25 mouse cellular contexts compared by ENCODE assay signal in genomic region chr4:108690479-108690878, GRCm38 (mm10). TPM values are rescaled to one million over a fixed set of nuclear protein-coding genes. Genes with fewer than 3 reads are reported as not detected.
DNase-seq lines count a peak whose midpoint lies in the region; ATAC-seq and TF ChIP-seq lines count a peak whose summit lies in the region.
"Had no signal": no experiment of that assay in that cellular context is flagged by ENCODE, and none has a peak within 500 bp of the region (broad histone marks: within the 10 kb centered on the region; RNA-seq: fewer than 3 reads in every experiment).

No protein-coding gene starts in this region.

- H3K36me3 ChIP-seq in hindbrain, postnatal 0 days (ENCODE audit: insufficient read depth, low read length), result no peaks in the 10 kb centered on the region; the same call in 1 of the 2 replicates
- no peaks in the 10 kb centered on the region for H3K36me3 ChIP-seq in hindbrain, embryonic 11.5 days (ENCODE audit: control insufficient read depth, insufficient read depth, low read length)
- H3K36me3 ChIP-seq in lung, embryonic 14.5 days (ENCODE audit: insufficient read depth), result peaks cover 30% of the 10 kb centered on the region
- peaks cover 11% of the 10 kb centered on the region for H3K36me3 ChIP-seq in midbrain, embryonic 16.5 days (ENCODE audit: control insufficient read depth, insufficient read depth, low read length)
- H3K36me3 ChIP-seq: G1E; liver, embryonic 15.5 days had no signal

- no peaks in the 10 kb centered on the region for H3K9me3 ChIP-seq in hindbrain, postnatal 0 days (ENCODE audit: low read length)
- no peaks in the 10 kb centered on the region for H3K9me3 ChIP-seq in hindbrain, embryonic 11.5 days (ENCODE audit: control insufficient read depth, low read length)
- H3K9me3 ChIP-seq in lung, embryonic 14.5 days (ENCODE audit: low read depth, low read length), result no peaks in the 10 kb centered on the region
- H3K9me3 ChIP-seq in midbrain, embryonic 16.5 days (replicated peaks; ENCODE audit: control insufficient read depth, low read length, poor library complexity, severe bottlenecking), result no peaks in the 10 kb centered on the region
- H3K9me3 ChIP-seq: G1E; heart, embryonic 15.5 days; limb, embryonic 15.5 days; liver, embryonic 15.5 days; midbrain, embryonic 12.5 days had no signal

- WGBS in hindbrain, postnatal 0 days, result over 99% methylated on average over 3 of the region's 3 CpGs
- 92% methylated on average over 3 of the region's 3 CpGs for WGBS in hindbrain, embryonic 11.5 days
- WGBS in lung, embryonic 14.5 days, result 94% methylated on average over 3 of the region's 3 CpGs
- 97% methylated on average over 3 of the region's 3 CpGs for WGBS in midbrain, embryonic 16.5 days

- no peak overlapping the region for H3K9ac ChIP-seq in hindbrain, postnatal 0 days (replicated peaks; ENCODE audit: low read length)
- H3K9ac ChIP-seq in hindbrain, embryonic 11.5 days (ENCODE audit: low read depth, low read length), result no peak overlapping the region
- H3K9ac ChIP-seq in lung, embryonic 14.5 days, result no peak overlapping the region
- no peak overlapping the region for H3K9ac ChIP-seq in midbrain, embryonic 16.5 days (ENCODE audit: low read depth, low read length)
- H3K9ac ChIP-seq: heart, embryonic 15.5 days; hindbrain, embryonic 14.5 days; limb, embryonic 15.5 days; liver, embryonic 15.5 days; midbrain, embryonic 12.5 days had no signal

- H3K27ac ChIP-seq in hindbrain, postnatal 0 days, result no peak overlapping the region
- no peak overlapping the region for H3K27ac ChIP-seq in hindbrain, embryonic 11.5 days (ENCODE audit: low read depth, low read length)
- no peak overlapping the region for H3K27ac ChIP-seq in lung, embryonic 14.5 days (ENCODE audit: low read depth)
- H3K27ac ChIP-seq in midbrain, embryonic 16.5 days (ENCODE audit: low read length), result no peak overlapping the region
- H3K27ac ChIP-seq: forebrain, embryonic 10.5 days; heart, embryonic 15.5 days; hindbrain, embryonic 14.5 days; limb, embryonic 15.5 days; liver, embryonic 15.5 days; midbrain, embryonic 12.5 days had no signal

- 0 out of 2 replicates have a peak, but pooled peaks have one; percentile 9 for TF ChIP-seq CTCF in hindbrain, postnatal 0 days (IDR thresholded peaks at IDR 0.05; ENCODE audit: low read depth)
- TF ChIP-seq CTCF in lung, embryonic 14.5 days (IDR thresholded peaks at IDR 0.05; ENCODE audit: low read depth), result 0 out of 2 replicates have a peak, but pooled peaks have one; percentile 9

- ATAC-seq in hindbrain, postnatal 0 days, result no peak
- ATAC-seq in hindbrain, embryonic 11.5 days (ENCODE audit: low FRiP score), result no peak
- ATAC-seq in lung, embryonic 14.5 days (ENCODE audit: insufficient read depth), result no peak
- ATAC-seq in midbrain, embryonic 16.5 days, result no peak
- ATAC-seq: forebrain, embryonic 16.5 days; lung, postnatal 0 days had no signal

- DNase-seq in hindbrain, postnatal 0 days (ENCODE audit: low spot score), result no peak
- no peak for DNase-seq in hindbrain, embryonic 11.5 days (ENCODE audit: low spot score)
- DNase-seq in lung, embryonic 14.5 days, result no peak
- DNase-seq in lung, postnatal 10 days, result no peak
- DNase-seq in MEL-GATA-1-ER (ENCODE audit: extremely low read depth, low read depth), result peak; percentile 20
- no peak for DNase-seq in B cell, adult 2 months
- DNase-seq: adrenal gland, adult 2 months; cerebellum, adult 11 months; cerebellum, postnatal 14 days; gastrocnemius, postnatal 14 days; heart, postnatal 36 days; kidney, postnatal 36 days; layer of hippocampus, adult 9-11 months; left cerebral cortex, postnatal 4 days; spleen, adult 18-20 months had no signal

- H3K4me3 ChIP-seq in hindbrain, postnatal 0 days (ENCODE audit: low read length), result no peak overlapping the region
- no peak overlapping the region for H3K4me3 ChIP-seq in hindbrain, embryonic 11.5 days (ENCODE audit: low read depth, low read length)
- H3K4me3 ChIP-seq in lung, embryonic 14.5 days (ENCODE audit: low read depth, low read length), result no peak overlapping the region
- no peak overlapping the region for H3K4me3 ChIP-seq in midbrain, embryonic 16.5 days (ENCODE audit: low read depth, low read length)
- H3K4me3 ChIP-seq: forebrain, embryonic 10.5 days; heart, embryonic 15.5 days; limb, embryonic 15.5 days; liver, embryonic 15.5 days; midbrain, embryonic 12.5 days had no signal

- H3K4me2 ChIP-seq in hindbrain, postnatal 0 days (ENCODE audit: low read depth, low read length), result no peak overlapping the region
- no peak overlapping the region for H3K4me2 ChIP-seq in hindbrain, embryonic 11.5 days (replicated peaks; ENCODE audit: low read depth, low read length)
- no peak overlapping the region for H3K4me2 ChIP-seq in lung, embryonic 14.5 days
- no peak overlapping the region for H3K4me2 ChIP-seq in midbrain, embryonic 16.5 days (ENCODE audit: low read length)
- H3K4me2 ChIP-seq: heart, embryonic 15.5 days; hindbrain, embryonic 14.5 days; limb, embryonic 15.5 days; liver, embryonic 15.5 days; midbrain, embryonic 12.5 days had no signal

- no peaks in the 10 kb centered on the region for H3K4me1 ChIP-seq in hindbrain, postnatal 0 days (ENCODE audit: insufficient read depth, low read length)
- H3K4me1 ChIP-seq in hindbrain, embryonic 11.5 days (replicated peaks; ENCODE audit: control insufficient read depth, insufficient read depth, low read length), result no peaks in the 10 kb centered on the region
- H3K4me1 ChIP-seq in lung, embryonic 14.5 days (ENCODE audit: insufficient read depth), result no peaks in the 10 kb centered on the region
- H3K4me1 ChIP-seq in midbrain, embryonic 16.5 days (ENCODE audit: control insufficient read depth, insufficient read depth, low read length), result no peaks in the 10 kb centered on the region
- H3K4me1 ChIP-seq: forebrain, embryonic 10.5 days; heart, embryonic 15.5 days; limb, embryonic 15.5 days; liver, embryonic 15.5 days; midbrain, embryonic 12.5 days had no signal

- H3K27me3 ChIP-seq in hindbrain, postnatal 0 days (ENCODE audit: insufficient read depth, low read length), result no peaks in the 10 kb centered on the region
- H3K27me3 ChIP-seq in hindbrain, embryonic 11.5 days (ENCODE audit: control insufficient read depth, insufficient read depth, low read length), result no peaks in the 10 kb centered on the region
- no peaks in the 10 kb centered on the region for H3K27me3 ChIP-seq in lung, embryonic 14.5 days (ENCODE audit: insufficient read depth, low read length)
- H3K27me3 ChIP-seq in midbrain, embryonic 16.5 days (ENCODE audit: control insufficient read depth, insufficient read depth, low read depth, low read length), result no peaks in the 10 kb centered on the region
- H3K27me3 ChIP-seq: heart, embryonic 15.5 days; limb, embryonic 15.5 days; liver, embryonic 15.5 days; midbrain, embryonic 12.5 days had no signal

RNA-seq across cellular contexts. Expression of gene 3110021N24Rik, which starts 29.0 kb away (rescaled TPM):
- total RNA-seq in hindbrain, postnatal 0 days (2014; rRNA removed), result 0.47 TPM in 1 of 2 replicates, not detected in the other
- polyA plus RNA-seq in hindbrain, postnatal 0 days (2015; fragmentation: Nextera tagmentation; extraction: Ambion mirVana), result 2.4 and 2.7 TPM in 2 replicates
- 1.3 and 2.0 TPM in 2 replicates for polyA plus RNA-seq in hindbrain, embryonic 11.5 days (2014; fragmentation: Nextera tagmentation; extraction: Ambion mirVana)
- polyA plus RNA-seq in lung, embryonic 14.5 days (2014; fragmentation: Nextera tagmentation; extraction: Ambion mirVana), result 2.2 and 3.1 TPM in 2 replicates
- 0.75 and 1.1 TPM in 2 replicates for polyA plus RNA-seq in midbrain, embryonic 16.5 days (2015; fragmentation: Nextera tagmentation; extraction: Ambion mirVana)
- polyA plus RNA-seq: G1E had no signal
